In the genomic region with DNA sequence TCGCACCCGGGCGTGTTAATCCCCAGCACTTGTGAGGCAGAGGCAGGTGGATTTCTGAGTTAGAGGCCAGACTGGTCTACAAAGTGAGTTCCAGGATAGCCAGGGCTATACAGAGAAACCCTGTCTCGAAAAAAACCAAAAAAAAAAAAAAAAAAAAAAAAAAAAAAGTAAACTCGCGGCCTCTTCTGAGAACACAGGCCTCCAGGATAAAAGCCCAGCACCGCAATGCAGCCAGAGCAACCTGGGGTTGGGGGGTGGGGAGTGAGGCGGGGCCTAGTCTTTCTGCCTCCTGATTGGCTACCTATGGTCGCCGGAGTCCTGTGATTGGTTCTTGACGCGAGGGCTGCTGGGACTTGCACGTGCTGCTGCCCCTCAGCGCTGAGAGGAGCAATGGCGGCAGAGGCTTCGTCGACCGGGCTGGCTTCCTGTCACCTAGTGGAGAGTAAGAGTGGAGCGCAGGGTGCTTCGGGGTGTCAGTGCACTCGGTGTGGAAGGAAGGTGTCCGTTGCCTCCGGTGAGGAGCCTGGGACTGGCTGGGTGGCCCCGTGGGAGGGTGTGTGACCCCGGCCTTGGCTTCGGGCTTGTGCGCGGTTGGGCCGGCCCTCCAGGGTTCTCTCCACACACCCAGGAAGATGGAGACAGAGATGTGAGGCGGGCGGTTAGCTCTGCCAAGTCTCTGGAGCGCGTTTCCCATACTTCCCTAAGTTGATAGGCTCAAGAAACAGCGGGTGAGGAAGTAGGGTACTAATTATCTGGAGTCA, we compare ENCODE assay signal across 1 mouse cellular context.
TF ChIP-seq lines count a peak whose summit lies in the region.

Gene Rnf17, plus strand, starts transcription at position 271 of the 761 bp plus-strand sequence.

TF ChIP-seq in MEL, 35 proteins besides CTCF, POLR2A, EP300 and RAD21 (continued from another document):
- TF ChIP-seq ETS1 (IDR thresholded peaks at IDR 0.05; ENCODE audit: low read depth, low read length) (no peak), ZC3H11A (IDR thresholded peaks at IDR 0.05; ENCODE audit: low read depth, low read length) (no peak), RCOR1 (IDR thresholded peaks at IDR 0.05; ENCODE audit: low read depth, low read length) (no peak; the same call in 1 of the 2 replicates), TBP (IDR thresholded peaks at IDR 0.05; ENCODE audit: low read depth, low read length) (peak; percentile 64; the same call in 1 of the 2 replicates), SIN3A (IDR thresholded peaks at IDR 0.05; ENCODE audit: low read length) (peak; percentile 68; the same call in 1 of the 2 replicates), USF1 (IDR thresholded peaks at IDR 0.05; ENCODE audit: low read depth, low read length) (peak; percentile 80), MAX (IDR thresholded peaks at IDR 0.05; ENCODE audit: low read length) (peak; percentile 97), POLR2AphosphoS5 (IDR thresholded peaks at IDR 0.05; ENCODE audit: borderline replicate concordance, low read depth, low read length) (no peak), BHLHE40 (IDR thresholded peaks at IDR 0.05; ENCODE audit: borderline replicate concordance, low read depth, low read length) (peak; percentile 99), TCF12 (IDR thresholded peaks at IDR 0.05; ENCODE audit: low read depth, low read length) (no peak), UBTF (IDR thresholded peaks at IDR 0.05; ENCODE audit: borderline replicate concordance, insufficient read depth, low read depth, low read length) (0 out of 2 replicates have a peak, but pooled peaks have one; percentile 63)
